Mouse (Mus musculus) olfactory bulb, adult 2 months (tissue): Measurements from ENCODE around the gene Hnrnpc.

Experiments used
- CTCF ChIP-seq: fragments of 200-500 bp; IDR thresholded peaks from 2 replicates; pipeline ENCODE4 v1.5.1; 2012; ENCODE audit warnings: low read depth, mild to moderate bottlenecking, low read length, moderate library complexity; ENCODE audit not compliant: insufficient read depth
- POLR2A ChIP-seq: fragments of 200-500 bp; IDR thresholded peaks from 2 replicates; pipeline ENCODE4 v1.6.1; 2012; ENCODE audit warnings: mild to moderate bottlenecking, low read depth, low read length, moderate library complexity; ENCODE audit not compliant: insufficient read depth

DNA sequence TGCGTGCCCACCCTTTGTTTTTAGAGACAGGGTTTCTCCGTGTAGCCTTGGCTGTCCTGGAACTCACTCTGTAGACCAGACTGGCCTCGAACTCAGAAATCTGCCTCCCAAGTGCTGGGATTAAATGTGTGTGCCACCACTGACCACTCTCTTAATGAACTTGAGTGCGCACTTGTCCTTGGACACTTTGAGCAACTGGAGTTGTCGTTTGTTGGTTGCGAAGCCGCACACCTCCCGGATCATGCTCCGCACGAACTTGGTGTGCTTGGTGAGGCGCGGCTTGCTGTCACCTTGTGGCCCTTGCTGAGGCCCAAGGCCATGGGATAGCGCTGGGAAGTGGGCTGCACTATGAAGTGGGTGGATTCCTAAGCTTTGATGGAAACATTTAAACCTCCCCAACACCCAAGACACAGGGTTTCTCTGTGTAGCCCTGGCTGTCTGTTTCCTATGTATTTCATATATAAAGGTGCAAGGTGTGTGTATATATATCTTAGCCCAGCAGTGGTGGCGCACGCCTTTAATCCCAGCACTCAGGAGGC is 32.2 kb downstream of the Hnrnpc start:
- TF ChIP-seq POLR2A (no peak), CTCF (no peak)
